Mouse (Mus musculus): ENCODE data around the gene Cab39l. TPM values are rescaled to one million over a fixed set of nuclear protein-coding genes. Genes with fewer than 3 reads are reported as not detected.
"Not testable (repeated sequence)": the region's sequence is repeated elsewhere in the genome, so short reads cannot be mapped to it uniquely, and the experiment has no call there.

Gene Cab39l
- 40.1 and 40.7 TPM in 2 replicates for polyA plus RNA-seq (2016; fragmentation: Nextera tagmentation; extraction: Ambion mirVana)

- H3K9ac ChIP-seq: peak within 1 kb of the TSS; percentile 75
- H3K36me3 ChIP-seq: no peaks in the 10 kb centered on the region
- peak within 1 kb of the TSS; percentile 84 for H3K27ac ChIP-seq
- H3K9me3 ChIP-seq: no peaks in the 10 kb centered on the region
- H3K4me3 ChIP-seq: peak within 1 kb of the TSS; percentile 85
- no peaks in the 10 kb centered on the region for H3K27me3 ChIP-seq
- no peaks in the 10 kb centered on the region; the same call in 1 of the 2 replicates for H3K4me1 ChIP-seq
- peak; percentile 99 for ATAC-seq (ENCODE audit: insufficient number of reproducible peaks, insufficient read depth, low FRiP score, low TSS enrichment)
- peak within 1 kb of the TSS; percentile 62 for H3K4me2 ChIP-seq (replicated peaks)
- WGBS: under 1% methylated on average over 65 of the region's 66 CpGs
These were observed at the start of gene Cab39l, which contains the start of gene Setdb2 for GRCm38 (mm10) chr14:59440558-59441471. TSS of gene Cab39l (plus strand) at chr14:59440972. TSS of gene Setdb2 (minus strand) at chr14:59440884.

- H3K9me3 ChIP-seq: no peaks in the 10 kb centered on the region
- WGBS: 91% methylated on average over 3 of the region's 3 CpGs
- H3K4me1 ChIP-seq: no peaks in the 10 kb centered on the region
- H3K36me3 ChIP-seq: no peaks in the 10 kb centered on the region
- no peak for ATAC-seq (ENCODE audit: insufficient number of reproducible peaks, insufficient read depth, low FRiP score, low TSS enrichment)
- no peak within 1 kb of the TSS for H3K9ac ChIP-seq
- H3K27ac ChIP-seq: no peak within 1 kb of the TSS
- H3K27me3 ChIP-seq: no peaks in the 10 kb centered on the region
- no peak within 1 kb of the TSS for H3K4me2 ChIP-seq (replicated peaks)
- H3K4me3 ChIP-seq: no peak within 1 kb of the TSS
These were observed 45.5 kb upstream of the Cab39l start, which contains the start of gene Phf11c for GRCm38 (mm10) chr14:59395281-59395680. TSS of gene Phf11c (minus strand) at chr14:59395381.

DNA sequence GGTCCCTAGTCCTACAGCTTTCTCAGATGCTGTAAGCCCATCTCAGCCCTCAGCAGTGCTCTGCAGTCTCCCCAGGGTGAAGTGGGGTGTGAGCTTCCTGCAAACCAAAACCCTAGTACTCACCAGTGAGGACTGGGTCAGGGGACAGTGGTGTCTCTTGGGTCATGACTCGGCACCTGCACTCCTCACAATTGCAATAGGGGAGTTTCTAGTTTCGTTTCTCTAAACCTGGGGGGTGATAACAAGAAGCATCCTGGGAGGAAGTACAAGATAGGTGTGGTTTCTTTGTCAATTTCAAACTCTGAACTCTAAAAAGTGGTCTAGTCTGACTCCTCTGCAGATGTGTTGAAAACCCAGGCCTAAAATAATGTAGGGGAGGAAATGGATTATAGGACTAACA, 43.8 kb upstream of the Cab39l start:
- no peaks in the 10 kb centered on the region for H3K4me1 ChIP-seq
- WGBS: 81% methylated on average over 2 of the region's 2 CpGs
- H3K4me2 ChIP-seq (replicated peaks): no peak overlapping the region
- H3K27me3 ChIP-seq: no peaks in the 10 kb centered on the region
- H3K27ac ChIP-seq: no peak overlapping the region
- ATAC-seq (ENCODE audit: insufficient number of reproducible peaks, insufficient read depth, low FRiP score, low TSS enrichment): no peak
- H3K36me3 ChIP-seq: no peaks in the 10 kb centered on the region
- no peaks in the 10 kb centered on the region for H3K9me3 ChIP-seq
- H3K4me3 ChIP-seq: no peak overlapping the region
- no peak overlapping the region for H3K9ac ChIP-seq

DNA sequence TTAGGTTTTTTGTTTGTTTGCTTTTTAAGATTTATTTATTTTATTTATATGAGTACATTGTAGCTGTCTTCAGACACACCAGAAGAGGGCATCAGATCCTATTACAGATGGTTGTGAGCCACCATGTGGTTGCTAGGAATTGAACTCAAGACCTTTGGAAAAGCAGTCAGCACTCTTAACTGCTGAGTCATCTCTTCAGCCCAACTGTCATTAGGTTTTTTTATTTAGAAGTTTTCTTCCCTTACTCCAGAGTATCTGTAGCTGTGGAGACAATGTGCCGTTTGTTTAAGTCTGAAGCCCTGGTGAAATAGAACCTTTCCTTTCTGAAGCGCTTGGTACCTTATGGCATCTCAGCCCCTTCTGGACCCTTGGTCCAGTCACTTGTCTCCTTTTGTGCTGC, 25.8 kb upstream of the Cab39l start:
- ATAC-seq (ENCODE audit: insufficient number of reproducible peaks, insufficient read depth, low FRiP score, low TSS enrichment); H3K4me2 ChIP-seq (replicated peaks); H3K9me3 ChIP-seq; H3K27me3 ChIP-seq; H3K27ac ChIP-seq; H3K4me3 ChIP-seq; H3K9ac ChIP-seq; H3K4me1 ChIP-seq: not testable (repeated sequence)
- peaks cover 11% of the 10 kb centered on the region; the same call in 1 of the 2 replicates for H3K36me3 ChIP-seq
- WGBS: 94% methylated on average over 2 of the region's 2 CpGs

GRCm38 (mm10) chr14:59418171-59418570, 22.6 kb upstream of the Cab39l start:
- Histone ChIP-seq H3K9me3 (no peaks in the 10 kb centered on the region), H3K9ac (no peak overlapping the region), H3K4me1 (no peaks in the 10 kb centered on the region), H3K4me2 (replicated peaks) (no peak overlapping the region), H3K27ac (no peak overlapping the region), H3K4me3 (no peak overlapping the region), H3K27me3 (no peaks in the 10 kb centered on the region), H3K36me3 (peaks cover 11% of the 10 kb centered on the region; the same call in 1 of the 2 replicates)
- 90% methylated on average over 4 of the region's 4 CpGs for WGBS
- no peak for ATAC-seq (ENCODE audit: insufficient number of reproducible peaks, insufficient read depth, low FRiP score, low TSS enrichment)

GRCm38 (mm10) chr14:59422912-59423663, 17.7 kb upstream of the Cab39l start:
- WGBS: 58% methylated on average over 11 of the region's 11 CpGs
- H3K9me3 ChIP-seq: no peaks in the 10 kb centered on the region
- no peak overlapping the region for H3K27ac ChIP-seq
- no peak overlapping the region for H3K9ac ChIP-seq
- no peak for ATAC-seq (ENCODE audit: insufficient number of reproducible peaks, insufficient read depth, low FRiP score, low TSS enrichment)
- no peaks in the 10 kb centered on the region for H3K27me3 ChIP-seq
- no peaks in the 10 kb centered on the region for H3K4me1 ChIP-seq
- no peak overlapping the region for H3K4me2 ChIP-seq (replicated peaks)
- no peak overlapping the region for H3K4me3 ChIP-seq
- 0 out of 2 replicates have a peak, but pooled peaks cover 6% of the 10 kb centered on the region for H3K36me3 ChIP-seq

- no peaks in the 10 kb centered on the region for H3K9me3 ChIP-seq
- no peaks in the 10 kb centered on the region for H3K27me3 ChIP-seq
- no peak overlapping the region for H3K27ac ChIP-seq
- H3K4me1 ChIP-seq: no peaks in the 10 kb centered on the region
- H3K36me3 ChIP-seq: no peaks in the 10 kb centered on the region
- ATAC-seq (ENCODE audit: insufficient number of reproducible peaks, insufficient read depth, low FRiP score, low TSS enrichment): no peak
- no peak overlapping the region for H3K4me2 ChIP-seq (replicated peaks)
- H3K9ac ChIP-seq: no peak overlapping the region
- WGBS: 83% methylated on average over 1 of the region's 1 CpGs
- H3K4me3 ChIP-seq: no peak overlapping the region
These were observed 10.2 kb upstream of the Cab39l start for GRCm38 (mm10) chr14:59430556-59430955.

DNA sequence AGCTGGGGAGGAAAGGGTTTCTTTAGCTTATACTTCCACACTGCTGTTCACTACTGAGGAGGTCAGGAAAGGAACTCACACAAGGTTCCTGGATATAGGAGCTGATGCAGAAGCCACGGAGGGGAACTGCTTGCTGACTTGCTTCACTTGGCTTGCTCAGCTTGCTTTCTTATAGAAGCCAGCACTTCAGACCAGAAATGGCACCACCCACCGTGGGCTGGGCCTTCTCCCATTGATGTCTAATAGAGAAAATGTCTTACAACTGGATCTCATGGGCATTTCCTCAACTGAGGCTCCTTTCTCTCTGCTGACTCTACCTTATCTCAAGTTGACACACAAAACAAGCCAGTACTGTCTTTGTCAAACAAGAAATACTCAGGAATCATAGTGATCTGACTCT, 6.9 kb upstream of the Cab39l start:
- no peaks in the 10 kb centered on the region for H3K36me3 ChIP-seq
- 63% methylated on average over 2 of the region's 2 CpGs for WGBS
- ATAC-seq (ENCODE audit: insufficient number of reproducible peaks, insufficient read depth, low FRiP score, low TSS enrichment): no peak
- no peak overlapping the region for H3K4me3 ChIP-seq
- no peak overlapping the region for H3K9ac ChIP-seq
- no peaks in the 10 kb centered on the region for H3K27me3 ChIP-seq
- no peak overlapping the region for H3K27ac ChIP-seq
- no peaks in the 10 kb centered on the region for H3K4me1 ChIP-seq
- H3K4me2 ChIP-seq (replicated peaks): no peak overlapping the region
- H3K9me3 ChIP-seq: no peaks in the 10 kb centered on the region

DNA sequence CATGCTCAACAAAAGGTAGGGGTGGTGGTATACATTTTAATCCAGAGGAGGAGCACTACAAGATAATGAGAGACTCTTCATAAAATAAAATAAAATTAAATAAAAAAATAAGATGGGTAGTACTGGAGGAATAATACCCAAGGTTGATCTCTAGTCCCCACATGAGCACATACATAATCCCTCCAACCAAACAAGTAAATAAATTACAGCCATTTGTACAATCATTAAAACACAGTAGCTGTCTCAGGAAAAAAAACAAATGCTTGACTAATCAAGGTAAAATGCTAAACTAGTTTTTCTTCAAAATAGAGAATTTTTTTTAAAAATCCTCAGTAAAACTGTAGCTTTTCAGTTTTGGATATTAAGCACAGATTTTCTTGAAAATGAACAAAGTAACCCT, 5.6 kb upstream of the Cab39l start:
- H3K4me2 ChIP-seq (replicated peaks): no peak overlapping the region
- no peaks in the 10 kb centered on the region for H3K36me3 ChIP-seq
- H3K4me1 ChIP-seq: no peaks in the 10 kb centered on the region; the same call in 1 of the 2 replicates
- no peaks in the 10 kb centered on the region for H3K27me3 ChIP-seq
- H3K4me3 ChIP-seq: no peak overlapping the region
- H3K9me3 ChIP-seq: no peaks in the 10 kb centered on the region
- H3K27ac ChIP-seq: no peak overlapping the region
- H3K9ac ChIP-seq: no peak overlapping the region
- no peak for ATAC-seq (ENCODE audit: insufficient number of reproducible peaks, insufficient read depth, low FRiP score, low TSS enrichment)

- WGBS: 84% methylated on average over 3 of the region's 3 CpGs
- H3K4me3 ChIP-seq: no peak overlapping the region
- ATAC-seq (ENCODE audit: insufficient number of reproducible peaks, insufficient read depth, low FRiP score, low TSS enrichment): no peak
These were observed 3.4 kb upstream of the Cab39l start for GRCm38 (mm10) chr14:59437398-59437797.

GRCm38 (mm10) chr14:59438505-59438904, 2.3 kb upstream of the Cab39l start:
- Histone ChIP-seq H3K4me2 (replicated peaks) (no peak overlapping the region), H3K4me1 (no peaks in the 10 kb centered on the region; the same call in 1 of the 2 replicates), H3K36me3 (no peaks in the 10 kb centered on the region), H3K27me3 (no peaks in the 10 kb centered on the region), H3K9me3 (no peaks in the 10 kb centered on the region), H3K27ac (no peak overlapping the region), H3K4me3 (no peak overlapping the region), H3K9ac (no peak overlapping the region)
- ATAC-seq (ENCODE audit: insufficient number of reproducible peaks, insufficient read depth, low FRiP score, low TSS enrichment): no peak
- WGBS: 84% methylated on average over 2 of the region's 2 CpGs

More at GRCm38 (mm10) chr14:59437398-59437797, 3.4 kb upstream of the Cab39l start:
- Histone ChIP-seq H3K9me3 (no peaks in the 10 kb centered on the region), H3K27me3 (no peaks in the 10 kb centered on the region), H3K27ac (no peak overlapping the region), H3K4me1 (no peaks in the 10 kb centered on the region; the same call in 1 of the 2 replicates), H3K36me3 (no peaks in the 10 kb centered on the region), H3K9ac (no peak overlapping the region), H3K4me2 (replicated peaks) (no peak overlapping the region)
